Comparison of ENCODE assay signal across 31 mouse cellular contexts in the genomic region with DNA sequence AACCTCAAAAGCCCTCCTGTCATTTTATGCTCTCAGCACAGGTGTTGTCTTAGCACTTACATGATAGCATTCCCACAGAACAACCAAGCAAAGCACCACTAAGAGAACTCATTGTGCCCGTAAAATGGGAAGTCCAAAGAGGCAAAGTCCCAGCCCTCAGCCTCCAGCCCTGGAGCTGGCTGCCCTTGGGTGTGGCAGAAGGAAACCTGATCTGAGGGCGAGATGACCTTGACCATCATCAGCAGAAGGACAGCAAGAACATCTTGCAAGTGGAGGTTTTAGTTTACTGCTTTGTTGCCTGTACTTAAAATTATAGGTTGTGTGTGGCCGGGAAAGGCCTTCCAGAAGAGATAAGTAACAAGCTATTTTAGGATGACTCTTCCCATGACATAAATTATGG. TPM values are rescaled to one million over a fixed set of nuclear protein-coding genes. Genes with fewer than 3 reads are reported as not detected.
DNase-seq lines count a peak whose midpoint lies in the region; ATAC-seq lines count a peak whose summit lies in the region.
"Had no signal": no experiment of that assay in that cellular context is flagged by ENCODE, and none has a peak within 500 bp of the region (broad histone marks: within the 10 kb centered on the region; RNA-seq: fewer than 3 reads in every experiment).

No protein-coding gene starts in this region.

- DNase-seq in heart, adult 18-20 months = no peak
- no peak for DNase-seq in liver
- peak; percentile 14 for DNase-seq in brain, adult 2 months (ENCODE audit: low read depth, low spot score)
- DNase-seq: B cell, adult 2 months; cerebellum, adult 2 months; cerebellum, postnatal 14 days; gastrocnemius, adult 2 months; gastrocnemius, postnatal 36 days; heart, postnatal 14 days; kidney, adult 2 months; kidney, postnatal 36 days; liver, embryonic 13.5 days; lung, adult 18-20 months; lung, postnatal 4 days; right cerebral cortex, adult 18-20 months; spleen, adult 18-20 months; thymus, adult 2 months; thymus, postnatal 36 days had no signal

- H3K36me3 ChIP-seq in heart, embryonic 13.5 days = no peaks in the 10 kb centered on the region
- H3K36me3 ChIP-seq in liver, embryonic 12.5 days = no peaks in the 10 kb centered on the region
- H3K36me3 ChIP-seq: intestine, embryonic 15.5 days; limb, embryonic 13.5 days; liver, embryonic 13.5 days; midbrain, embryonic 10.5 days; midbrain, embryonic 15.5 days had no signal

- 67% methylated on average over 3 of the region's 3 CpGs for WGBS in heart, embryonic 13.5 days
- WGBS in liver, embryonic 12.5 days (ENCODE audit: insufficient replicate concordance) = 75% methylated on average over 3 of the region's 3 CpGs

- H3K27me3 ChIP-seq in heart, embryonic 13.5 days (replicated peaks) = no peaks in the 10 kb centered on the region
- H3K27me3 ChIP-seq in liver, embryonic 12.5 days (replicated peaks) = no peaks in the 10 kb centered on the region
- H3K27me3 ChIP-seq: intestine, embryonic 15.5 days; limb, embryonic 13.5 days; liver, embryonic 13.5 days; midbrain, embryonic 15.5 days had no signal

- H3K4me1 ChIP-seq in heart, embryonic 13.5 days = peaks cover 40% of the 10 kb centered on the region
- peaks cover 55% of the 10 kb centered on the region for H3K4me1 ChIP-seq in liver, embryonic 12.5 days

- no peak overlapping the region for H3K4me2 ChIP-seq in heart, embryonic 13.5 days
- H3K4me2 ChIP-seq in liver, embryonic 12.5 days = no peak overlapping the region
- H3K4me2 ChIP-seq: intestine, embryonic 15.5 days; limb, embryonic 13.5 days; liver, embryonic 13.5 days; midbrain, embryonic 15.5 days had no signal

- H3K9me3 ChIP-seq in heart, embryonic 13.5 days = no peaks in the 10 kb centered on the region
- no peaks in the 10 kb centered on the region for H3K9me3 ChIP-seq in liver, embryonic 12.5 days (replicated peaks)
- H3K9me3 ChIP-seq: intestine, embryonic 15.5 days; limb, embryonic 13.5 days; liver, embryonic 13.5 days; midbrain, embryonic 10.5 days; midbrain, embryonic 15.5 days had no signal

- H3K27ac ChIP-seq in heart, embryonic 13.5 days (replicated peaks) = peak overlapping the region; percentile 62; the same call in 1 of the 2 replicates
- peak overlapping the region; percentile 11; the same call in 1 of the 2 replicates for H3K27ac ChIP-seq in liver, embryonic 12.5 days
- H3K27ac ChIP-seq: gastrocnemius, adult 2 months; intestine, embryonic 15.5 days; left cerebral cortex, adult 2 months; limb, embryonic 13.5 days; midbrain, embryonic 15.5 days had no signal

- ATAC-seq in heart, embryonic 13.5 days (ENCODE audit: extremely low read depth, insufficient number of reproducible peaks, low FRiP score, low TSS enrichment) = no peak
- no peak for ATAC-seq in liver, embryonic 12.5 days
- ATAC-seq in megakaryocyte progenitor cell, adult 5-6 weeks (replicated peaks; ENCODE audit: poor library complexity) = no peak
- ATAC-seq: forebrain, embryonic 16.5 days; hindbrain, postnatal 0 days; intestine, embryonic 15.5 days; lung, postnatal 0 days; midbrain, embryonic 15.5 days had no signal

- no peak overlapping the region for H3K9ac ChIP-seq in heart, embryonic 13.5 days
- H3K9ac ChIP-seq in liver, embryonic 12.5 days = no peak overlapping the region
- H3K9ac ChIP-seq: intestine, embryonic 15.5 days; limb, embryonic 13.5 days; liver, embryonic 13.5 days; midbrain, embryonic 15.5 days had no signal

- no peak overlapping the region for H3K4me3 ChIP-seq in heart, embryonic 13.5 days
- no peak overlapping the region for H3K4me3 ChIP-seq in liver, embryonic 12.5 days
- H3K4me3 ChIP-seq: erythroblast, embryonic 14.5 days; gastrocnemius, adult 2 months; intestine, embryonic 15.5 days; layer of hippocampus, adult 2 months; left cerebral cortex, adult 2 months; limb, embryonic 13.5 days; liver, embryonic 13.5 days; midbrain, embryonic 10.5 days; midbrain, embryonic 15.5 days had no signal

RNA-seq across cellular contexts. Expression of a gene that starts 6.9 kb away (rescaled TPM):
- polyA plus RNA-seq in heart, embryonic 13.5 days (2015; fragmentation: Nextera tagmentation; extraction: Ambion mirVana) = 10.1 and 10.8 TPM in 2 replicates
- total RNA-seq in heart, adult 18-20 months (2021) = 10 to 100 TPM in 1 of 2 experiments, 1 to 10 TPM in 1; 7.0 to 11.4 TPM
- polyA plus RNA-seq in liver, embryonic 12.5 days (2016; fragmentation: Nextera tagmentation; extraction: Ambion mirVana) = 6.6 and 8.3 TPM in 2 replicates
- 37.6 and 50.4 TPM in 2 replicates for total RNA-seq in megakaryocyte progenitor cell, adult 5-6 weeks (2015)
- 24.0 and 28.9 TPM in 2 replicates for total RNA-seq in megakaryocyte progenitor cell, adult 5-6 weeks (2017)
